Mouse (Mus musculus) bone marrow, adult 2 months (tissue): ENCODE measurements around the gene Sec1.

ENCODE experiments used
- CTCF ChIP-seq: fragments of 200-500 bp; IDR thresholded peaks from 2 replicates; pipeline ENCODE4 v1.5.1; 2011; ENCODE audit warnings: low read length, control low read depth; ENCODE audit not compliant: control insufficient read depth, insufficient read depth
- POLR2A ChIP-seq: fragments of 200-500 bp; IDR thresholded peaks from 2 replicates; pipeline ENCODE4 v1.6.1; 2011; ENCODE audit warnings: low read depth, mild to moderate bottlenecking, control low read depth, low read length, borderline replicate concordance; ENCODE audit not compliant: control insufficient read depth

- no peak for TF ChIP-seq POLR2A
- no peak for TF ChIP-seq CTCF
Observed at GRCm38 (mm10) chr7:45705443-45705864, 11.3 kb upstream of the Sec1 start.
